Mouse (Mus musculus) myocyte (in vitro differentiated cells): Measurements from ENCODE around the gene Gm17359. TPM values are rescaled to one million over a fixed set of nuclear protein-coding genes. Genes with fewer than 3 reads are reported as not detected.

Experiments
- H3K27me3 ChIP-seq: one replicate; pipeline ENCODE4 v1.6.1; 2011; ENCODE audit not compliant: control insufficient read depth, insufficient read depth, insufficient read length
- H3K36me3 ChIP-seq: one replicate; pipeline ENCODE4 v1.6.1; 2011; ENCODE audit not compliant: control insufficient read depth, insufficient read depth
- H3K4me2 ChIP-seq: one replicate; pipeline ENCODE4 v1.6.1; 2011; ENCODE audit warnings: low read depth, control low read depth
- H3K4me3 ChIP-seq: one replicate; pipeline ENCODE4 v1.5.1; 2011; ENCODE audit warnings: mild to moderate bottlenecking, control low read depth, moderate library complexity
- H3K79me2 ChIP-seq: one replicate; pipeline ENCODE4 v1.6.1; 2011; ENCODE audit not compliant: control insufficient read depth, insufficient read depth
- H3ac ChIP-seq: one replicate; pipeline ENCODE4 v1.6.1; 2011; ENCODE audit not compliant: control insufficient read depth, insufficient read length
- CEBPB ChIP-seq: IDR thresholded peaks from 2 replicates; pipeline ENCODE4 v1.6.1; 2011; ENCODE audit warnings: mild to moderate bottlenecking, moderate library complexity; ENCODE audit not compliant: poor library complexity, insufficient read depth, severe bottlenecking
- E2F4 ChIP-seq: IDR thresholded peaks from one replicate; pipeline ENCODE4 v1.6.1; 2011; ENCODE audit warnings: mild to moderate bottlenecking, control low read depth, moderate library complexity; ENCODE audit not compliant: insufficient read depth
- MAX ChIP-seq: IDR thresholded peaks from one replicate; pipeline ENCODE4 v1.6.1; 2011; ENCODE audit warnings: low read depth, mild to moderate bottlenecking, control low read depth
- MYOD1 ChIP-seq, 3 experiments: IDR thresholded peaks; one replicate each; pipeline ENCODE4 v1.6.1; 2011; ENCODE audit warnings: control low read depth in 2 of 3, low read depth in 2 of 3, mild to moderate bottlenecking in 2 of 3, moderate library complexity in 1 of 3; ENCODE audit not compliant: insufficient read length in 2 of 3, control insufficient read depth in 1 of 3
- MYOG ChIP-seq, 3 experiments: IDR thresholded peaks; one replicate each; pipeline ENCODE4 v1.6.1; 2011; ENCODE audit warnings: control low read depth in 2 of 3, low read depth in 2 of 3, mild to moderate bottlenecking in 2 of 3; ENCODE audit not compliant: insufficient read length in 2 of 3, control insufficient read depth in 1 of 3, insufficient read depth in 1 of 3
- POLR2A ChIP-seq: IDR thresholded peaks from one replicate; pipeline ENCODE4 v1.6.1; 2011; ENCODE audit warnings: low read depth, mild to moderate bottlenecking, control low read depth, moderate library complexity; ENCODE audit not compliant: insufficient read length
- POLR2AphosphoS2 ChIP-seq: IDR thresholded peaks from one replicate; pipeline ENCODE4 v1.6.1; 2011; ENCODE audit warnings: low read depth, control low read depth; ENCODE audit not compliant: insufficient read length
- REST ChIP-seq: IDR thresholded peaks from one replicate; pipeline ENCODE4 v1.6.1; 2011; ENCODE audit warnings: mild to moderate bottlenecking, control low read depth, moderate library complexity; ENCODE audit not compliant: insufficient read depth, insufficient read length
- SRF ChIP-seq: IDR thresholded peaks from one replicate; pipeline ENCODE4 v1.6.1; 2011; ENCODE audit warnings: low read depth; ENCODE audit not compliant: control insufficient read depth, insufficient read length
- TCF12 ChIP-seq: IDR thresholded peaks from one replicate; pipeline ENCODE4 v1.6.1; 2011; ENCODE audit warnings: mild to moderate bottlenecking, control low read depth; ENCODE audit not compliant: poor library complexity, insufficient read depth, severe bottlenecking
- TCF3 ChIP-seq: IDR thresholded peaks from one replicate; pipeline ENCODE4 v1.6.1; 2011; ENCODE audit warnings: low read depth, control low read depth; ENCODE audit not compliant: insufficient read length
- USF1 ChIP-seq: IDR thresholded peaks from one replicate; pipeline ENCODE4 v1.6.1; 2011; ENCODE audit warnings: low read depth, mild to moderate bottlenecking, control low read depth, moderate library complexity
- polyA plus RNA-seq: library from polyadenylated mRNA; unstranded; fragments of >200 nt; fragmentation: generic; extraction: Trizol; gene quantifications from one replicate; pipeline ENCODE4 v1.2.1, GENCODE M21; 2012; ENCODE audit warnings: missing spikeins

Gm17359 gene
- polyA plus RNA-seq, 1 experiment = not detected

DNA sequence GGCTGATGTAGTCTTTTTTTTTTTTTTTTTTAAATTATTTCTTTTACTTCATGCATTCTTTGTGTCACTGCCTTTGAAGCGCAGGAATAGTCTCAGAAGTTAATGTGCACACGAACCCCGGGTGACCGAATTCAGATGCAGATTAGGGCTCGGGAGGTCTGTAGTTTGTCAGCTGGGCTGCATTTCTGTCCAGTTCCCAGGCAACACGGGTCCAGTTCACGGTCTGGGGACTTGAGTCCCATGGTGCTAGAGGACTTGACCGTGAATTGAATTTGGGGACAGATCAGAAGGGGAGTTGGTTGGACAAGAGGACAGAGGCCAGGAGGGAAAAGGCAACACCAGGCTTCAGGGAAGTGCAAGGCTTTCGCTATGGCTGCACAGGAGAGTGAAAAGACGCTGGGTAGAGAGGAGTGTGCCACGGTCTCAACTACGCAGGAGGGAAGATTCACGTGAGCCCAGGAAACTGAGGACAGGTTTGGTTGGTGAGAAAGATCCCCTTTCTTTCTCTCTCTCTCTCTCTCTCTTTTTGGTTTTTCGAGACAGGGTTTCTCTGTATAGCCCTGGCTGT is 116.3 kb downstream of the Gm17359 start:
- no peak overlapping the region for H3K4me3 ChIP-seq
- H3K4me2 ChIP-seq = no peak overlapping the region
- no peaks in the 10 kb centered on the region for H3K27me3 ChIP-seq
- H3ac ChIP-seq = no peak overlapping the region
- no peaks in the 10 kb centered on the region for H3K36me3 ChIP-seq
- TF ChIP-seq CEBPB (no peak), REST (no peak), USF1 (no peak), SRF (no peak), E2F4 (no peak), POLR2A (no peak), TCF12 (no peak), MYOD1 (IDR thresholded peaks at IDR 0.05; ENCODE audit: control insufficient read depth in 1 of 3, insufficient read length in 2 of 3, low read depth in 2 of 3) (no peak), POLR2AphosphoS2 (no peak), MYOG (IDR thresholded peaks at IDR 0.05; ENCODE audit: control insufficient read depth in 1 of 3, insufficient read depth in 1 of 3, insufficient read length in 2 of 3, low read depth in 2 of 3) (no peak), MAX (no peak), TCF3 (no peak)
- no peaks in the 10 kb centered on the region for H3K79me2 ChIP-seq

- no peak overlapping the region for H3K4me3 ChIP-seq
- H3K4me2 ChIP-seq = no peak overlapping the region
- no peaks in the 10 kb centered on the region for H3K36me3 ChIP-seq
- no peak overlapping the region for H3ac ChIP-seq
- TF ChIP-seq USF1 = no peak
- no peak for TF ChIP-seq POLR2AphosphoS2
- no peak for TF ChIP-seq MYOD1 (IDR thresholded peaks at IDR 0.05; ENCODE audit: control insufficient read depth in 1 of 3, insufficient read length in 2 of 3, low read depth in 2 of 3)
- TF ChIP-seq POLR2A = no peak
- TF ChIP-seq MAX = no peak
- no peak for TF ChIP-seq TCF3
- TF ChIP-seq E2F4 = no peak
- no peak for TF ChIP-seq TCF12
- no peak for TF ChIP-seq REST
- TF ChIP-seq CEBPB = no peak
- no peak for TF ChIP-seq SRF
- TF ChIP-seq MYOG (IDR thresholded peaks at IDR 0.05; ENCODE audit: control insufficient read depth in 1 of 3, insufficient read depth in 1 of 3, insufficient read length in 2 of 3, low read depth in 2 of 3) = no peak
- no peaks in the 10 kb centered on the region for H3K27me3 ChIP-seq
- H3K79me2 ChIP-seq = no peaks in the 10 kb centered on the region
Observed at GRCm38 (mm10) chr3:79455761-79456160, 119.3 kb downstream of the Gm17359 start.

- no peak overlapping the region for H3K4me3 ChIP-seq
- TF ChIP-seq TCF3 (no peak), REST (no peak), SRF (no peak), MAX (no peak), CEBPB (no peak), MYOG (IDR thresholded peaks at IDR 0.05; ENCODE audit: control insufficient read depth in 1 of 3, insufficient read depth in 1 of 3, insufficient read length in 2 of 3, low read depth in 2 of 3) (no peak)
- H3K4me2 ChIP-seq = no peak overlapping the region
- peaks cover 7% of the 10 kb centered on the region for H3K36me3 ChIP-seq
- no peaks in the 10 kb centered on the region for H3K79me2 ChIP-seq
- H3K27me3 ChIP-seq = no peaks in the 10 kb centered on the region
- no peak overlapping the region for H3ac ChIP-seq
Observed at GRCm38 (mm10) chr3:79458651-79459275, 122.3 kb downstream of the Gm17359 start.

- Histone ChIP-seq H3K4me2 (no peak overlapping the region), H3K4me3 (no peak overlapping the region), H3K36me3 (peaks cover 14% of the 10 kb centered on the region), H3K79me2 (no peaks in the 10 kb centered on the region), H3ac (no peak overlapping the region), H3K27me3 (no peaks in the 10 kb centered on the region)
- TF ChIP-seq MYOG (IDR thresholded peaks at IDR 0.05; ENCODE audit: control insufficient read depth in 1 of 3, insufficient read depth in 1 of 3, insufficient read length in 2 of 3, low read depth in 2 of 3) = no peak
- no peak for TF ChIP-seq MYOD1 (IDR thresholded peaks at IDR 0.05; ENCODE audit: control insufficient read depth in 1 of 3, insufficient read length in 2 of 3, low read depth in 2 of 3)
- no peak for TF ChIP-seq TCF12
- TF ChIP-seq USF1 = no peak
- no peak for TF ChIP-seq SRF
- no peak for TF ChIP-seq E2F4
- TF ChIP-seq MAX = no peak
- no peak for TF ChIP-seq TCF3
- TF ChIP-seq REST = no peak
- TF ChIP-seq POLR2A = no peak
- TF ChIP-seq CEBPB = no peak
- no peak for TF ChIP-seq POLR2AphosphoS2
Observed at GRCm38 (mm10) chr3:79469440-79469839, 133.0 kb downstream of the Gm17359 start.
